Mouse (Mus musculus) lung, embryonic 16.5 days (tissue): ENCODE measurements at regions not wholly inside any gene's neighbourhood (a gene's known extent, or its start where the extent isn't known, plus 50 kb on each side); places are given as distances from the start of the nearest gene placed in this dataset.

Experiments used
- ATAC-seq: fragments of 200-750 bp; cut with Nextera tagmentation; 2 replicates; pipeline ENCODE4 v1.8.0; 2017; ENCODE audit warnings: low read depth, mild to moderate bottlenecking, moderate library complexity
- H3K27ac ChIP-seq: fragments of 300-500 bp; sonication (generic); 2 replicates; pipeline ENCODE4 v1.5.1; 2014; ENCODE audit warnings: mild to moderate bottlenecking, control low read depth, low read length
- H3K27me3 ChIP-seq: fragments of 300-500 bp; sonication (generic); 2 replicates; pipeline ENCODE4 v1.6.1; 2014; ENCODE audit warnings: low read depth, low read length, mixed read lengths; ENCODE audit not compliant: control insufficient read depth, insufficient read depth
- H3K36me3 ChIP-seq: fragments of 300-500 bp; sonication (generic); 2 replicates; pipeline ENCODE4 v1.6.1; 2014; ENCODE audit warnings: low read length; ENCODE audit not compliant: control insufficient read depth, insufficient read depth
- H3K4me1 ChIP-seq: fragments of 300-500 bp; sonication (generic); replicated peaks from 2 replicates; pipeline ENCODE4 v1.6.1; 2014; ENCODE audit warnings: low read length, mixed read lengths; ENCODE audit not compliant: control insufficient read depth, insufficient read depth
- H3K4me2 ChIP-seq: fragments of 300-500 bp; sonication (generic); 2 replicates; pipeline ENCODE4 v1.6.1; 2014; ENCODE audit warnings: low read depth, low read length, control low read depth
- H3K4me3 ChIP-seq: fragments of 300-500 bp; sonication (generic); 2 replicates; pipeline ENCODE4 v1.5.1; 2014; ENCODE audit warnings: mild to moderate bottlenecking, low read length, control low read depth
- H3K9ac ChIP-seq: fragments of 300-500 bp; sonication (generic); 2 replicates; pipeline ENCODE4 v1.6.1; 2014; ENCODE audit warnings: low read length, control low read depth
- H3K9me3 ChIP-seq: fragments of 300-500 bp; sonication (generic); 2 replicates; pipeline ENCODE4 v1.6.1; 2016; ENCODE audit warnings: low read length; ENCODE audit not compliant: control insufficient read depth
- WGBS: fragments of 180-500 bp; shearing (Covaris S2); extraction: QIAGEN DNeasy Blood & Tissue Kit; methylation state at CpG from one replicate; pipeline ENCODE4 v1.1.7; 2014; 5-methylcytosine and 5-hydroxymethylcytosine counted together

DNA sequence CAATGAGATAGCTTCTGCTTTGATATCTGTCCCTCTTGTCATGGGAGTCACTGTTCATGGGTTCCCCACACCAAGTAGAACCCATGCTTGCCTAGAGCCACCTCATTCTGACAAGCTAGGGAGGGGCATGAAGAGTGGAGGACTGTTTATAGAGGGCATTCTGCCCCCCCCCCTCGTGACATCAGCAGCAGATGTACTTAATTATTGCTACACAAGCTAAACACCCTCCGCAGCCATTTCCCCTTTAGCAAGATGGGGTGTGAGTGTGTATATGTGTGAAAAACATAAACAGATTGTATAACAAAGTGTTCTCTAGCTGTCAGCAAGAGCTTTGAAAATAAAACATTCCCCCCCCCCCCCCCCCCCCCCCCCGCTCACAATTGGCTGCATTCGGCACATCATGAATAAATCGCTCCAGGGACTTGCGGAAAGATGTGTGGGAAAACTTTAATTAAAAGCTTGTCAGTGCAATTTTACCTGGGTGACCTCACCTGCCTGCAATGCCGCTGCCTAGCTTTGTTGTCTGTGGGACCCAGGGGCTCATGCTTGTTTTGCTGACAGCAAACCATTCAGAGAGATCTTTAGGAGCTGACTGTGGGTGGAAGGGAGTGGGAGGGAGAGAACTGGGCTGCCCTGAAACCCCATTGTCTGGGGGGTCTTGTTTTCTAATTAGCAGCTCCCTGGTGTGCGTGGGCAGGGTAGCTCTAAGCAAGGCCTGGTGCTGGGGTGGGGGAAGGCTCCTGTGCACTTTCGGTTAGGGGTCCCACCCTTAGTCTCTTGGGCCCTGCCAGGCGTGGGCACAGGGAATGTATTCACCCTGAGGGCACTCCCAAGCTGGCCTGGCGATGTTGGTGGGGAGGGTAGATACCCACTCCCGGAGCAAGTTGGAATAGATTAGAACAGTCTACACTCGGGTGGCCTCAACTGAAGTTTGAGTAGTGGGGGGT, 63.4 kb downstream of the Irx2 start:
- 63% methylated on average over 12 of the region's 13 CpGs for WGBS
- Histone ChIP-seq H3K4me3 (no peak overlapping the region), H3K4me2 (no peak overlapping the region), H3K27me3 (no peaks in the 10 kb centered on the region), H3K27ac (no peak overlapping the region), H3K36me3 (no peaks in the 10 kb centered on the region), H3K4me1 (no peaks in the 10 kb centered on the region), H3K9me3 (no peaks in the 10 kb centered on the region), H3K9ac (no peak overlapping the region)
- ATAC-seq: no peak

DNA sequence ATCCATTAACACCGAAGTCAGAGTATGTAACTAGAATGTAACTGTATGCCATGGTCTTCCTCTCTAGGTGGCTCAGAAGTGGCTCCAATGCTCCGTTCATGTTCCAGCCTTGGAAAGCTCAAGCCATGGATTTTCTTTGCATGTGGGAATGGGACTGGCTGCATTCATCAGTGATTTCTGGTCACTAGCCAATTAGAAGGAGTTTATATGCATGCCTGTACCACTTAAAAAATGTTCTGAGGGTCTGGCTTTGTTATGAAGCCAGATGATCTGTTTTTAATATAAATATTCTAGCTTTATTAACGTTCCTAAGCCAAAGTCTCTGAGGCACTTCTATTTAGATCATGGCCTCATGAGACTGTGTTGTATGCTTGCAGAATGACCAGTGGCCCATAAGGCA, 78.8 kb downstream of the Irx2 start:
- no peak for ATAC-seq
- H3K4me3 ChIP-seq: no peak overlapping the region
- no peaks in the 10 kb centered on the region for H3K9me3 ChIP-seq
- H3K4me1 ChIP-seq: no peaks in the 10 kb centered on the region
- H3K36me3 ChIP-seq: no peaks in the 10 kb centered on the region
- no peak overlapping the region for H3K4me2 ChIP-seq
- H3K9ac ChIP-seq: no peak overlapping the region
- no peak overlapping the region for H3K27ac ChIP-seq
- no peaks in the 10 kb centered on the region for H3K27me3 ChIP-seq
- WGBS: 65% methylated on average over 3 of the region's 3 CpGs

DNA sequence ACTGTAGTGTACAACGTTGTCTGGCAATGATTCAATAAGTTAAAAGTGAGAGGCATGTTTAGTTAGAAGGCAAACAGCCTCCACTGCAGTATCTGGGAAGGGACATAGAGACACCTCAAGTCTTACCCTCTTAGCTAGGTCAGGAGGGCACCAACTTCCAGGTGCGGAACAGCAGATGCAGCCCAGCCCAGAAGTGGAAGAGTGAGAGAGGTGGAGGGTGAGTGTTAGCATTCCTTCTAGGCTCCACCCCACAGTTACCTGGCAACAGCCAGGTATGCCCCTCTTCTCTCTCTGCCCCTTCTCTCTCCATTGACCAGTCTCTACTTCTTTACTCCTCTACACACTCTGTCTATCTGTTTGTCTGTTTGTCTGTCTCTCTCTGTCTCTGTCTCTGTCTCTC, 80.1 kb downstream of the Irx2 start:
- Histone ChIP-seq H3K27ac (peak overlapping the region; percentile 30; the same call in 1 of the 2 replicates), H3K4me2 (0 out of 2 replicates have a peak overlapping the region, but pooled peaks have one; percentile 16), H3K9ac (no peak overlapping the region), H3K4me1 (no peaks in the 10 kb centered on the region), H3K9me3 (no peaks in the 10 kb centered on the region), H3K36me3 (no peaks in the 10 kb centered on the region), H3K27me3 (no peaks in the 10 kb centered on the region), H3K4me3 (no peak overlapping the region)
- whole genome bisulfite sequencing: 44% methylated on average over 2 of the region's 2 CpGs
- peak; percentile 88 for ATAC-seq

DNA sequence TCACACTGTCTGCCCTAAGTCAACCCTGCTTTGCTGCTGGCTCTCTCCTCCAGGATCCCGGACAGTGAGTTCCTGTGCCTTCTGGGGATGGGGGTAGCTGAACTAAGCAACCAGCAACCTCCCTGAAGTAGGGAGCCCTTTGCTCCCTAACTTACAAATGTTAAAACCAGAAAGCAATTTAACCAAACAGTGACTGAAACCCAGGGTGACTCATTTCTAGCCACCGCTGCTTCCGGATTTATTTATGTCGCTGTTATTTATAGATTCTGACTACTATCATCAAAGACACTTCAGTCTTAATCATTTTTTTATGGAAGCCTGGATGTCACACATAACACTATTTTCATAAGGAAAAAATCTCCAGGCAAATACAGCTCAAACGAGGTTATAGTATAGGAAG, 81.4 kb downstream of the Irx2 start:
- 44% methylated on average over 5 of the region's 5 CpGs for WGBS
- Histone ChIP-seq H3K4me1 (no peaks in the 10 kb centered on the region), H3K9ac (no peak overlapping the region), H3K27me3 (no peaks in the 10 kb centered on the region), H3K36me3 (no peaks in the 10 kb centered on the region), H3K27ac (no peak overlapping the region), H3K9me3 (no peaks in the 10 kb centered on the region), H3K4me2 (no peak overlapping the region), H3K4me3 (no peak overlapping the region)
- ATAC-seq: no peak

DNA sequence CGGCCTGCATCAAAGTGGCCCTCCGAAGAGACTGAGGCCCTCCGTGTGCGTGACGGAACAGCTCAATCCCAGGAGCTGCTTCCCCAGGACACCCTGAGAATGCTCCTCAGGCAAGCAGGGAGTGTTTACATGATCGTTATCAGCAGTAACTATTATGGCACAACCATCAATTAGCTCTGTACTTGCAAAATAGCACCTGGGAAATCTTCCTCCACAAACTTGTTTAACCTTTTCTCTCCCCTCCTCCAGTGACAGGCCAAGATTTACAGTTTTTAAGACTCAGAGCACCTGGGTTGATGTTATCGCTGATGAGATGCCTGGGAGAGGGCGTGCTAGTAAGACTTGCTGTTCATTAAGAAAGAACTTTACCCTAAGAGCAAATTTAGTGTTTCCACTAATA, 82.5 kb downstream of the Irx2 start:
- Histone ChIP-seq H3K9ac (no peak overlapping the region), H3K9me3 (no peaks in the 10 kb centered on the region), H3K4me3 (no peak overlapping the region), H3K27ac (no peak overlapping the region), H3K36me3 (no peaks in the 10 kb centered on the region), H3K4me1 (no peaks in the 10 kb centered on the region), H3K4me2 (no peak overlapping the region), H3K27me3 (no peaks in the 10 kb centered on the region)
- WGBS: 37% methylated on average over 8 of the region's 8 CpGs
- no peak for ATAC-seq

DNA sequence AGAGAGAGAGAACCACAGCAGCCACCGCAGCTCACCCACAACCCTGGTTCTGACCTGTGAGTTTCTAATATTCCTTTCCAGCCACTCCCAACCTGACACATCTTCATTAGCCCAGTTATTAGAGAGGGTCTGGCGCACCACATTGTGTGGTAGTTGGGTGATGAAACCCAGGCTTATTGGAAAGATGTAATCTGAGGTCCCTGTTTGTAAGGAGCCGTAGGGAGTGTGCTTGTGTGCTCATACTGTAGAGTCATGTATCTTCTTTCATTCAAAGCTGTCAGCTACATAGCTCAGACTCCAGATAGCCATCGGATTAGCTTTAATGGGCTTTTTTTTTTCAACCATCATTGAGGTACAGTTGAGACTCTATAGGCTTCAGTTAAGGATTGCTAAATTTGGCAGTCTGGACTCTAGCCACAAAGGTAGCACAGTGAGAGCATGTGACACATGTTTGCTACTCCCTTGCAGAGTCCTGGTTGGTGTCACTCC, 83.3 kb downstream of the Irx2 start:
- Histone ChIP-seq H3K27ac (no peak overlapping the region), H3K4me2 (no peak overlapping the region), H3K4me3 (no peak overlapping the region), H3K9ac (no peak overlapping the region), H3K36me3 (no peaks in the 10 kb centered on the region), H3K27me3 (no peaks in the 10 kb centered on the region), H3K9me3 (no peaks in the 10 kb centered on the region), H3K4me1 (no peaks in the 10 kb centered on the region)
- ATAC-seq: no peak
- 71% methylated on average over 4 of the region's 4 CpGs for WGBS

DNA sequence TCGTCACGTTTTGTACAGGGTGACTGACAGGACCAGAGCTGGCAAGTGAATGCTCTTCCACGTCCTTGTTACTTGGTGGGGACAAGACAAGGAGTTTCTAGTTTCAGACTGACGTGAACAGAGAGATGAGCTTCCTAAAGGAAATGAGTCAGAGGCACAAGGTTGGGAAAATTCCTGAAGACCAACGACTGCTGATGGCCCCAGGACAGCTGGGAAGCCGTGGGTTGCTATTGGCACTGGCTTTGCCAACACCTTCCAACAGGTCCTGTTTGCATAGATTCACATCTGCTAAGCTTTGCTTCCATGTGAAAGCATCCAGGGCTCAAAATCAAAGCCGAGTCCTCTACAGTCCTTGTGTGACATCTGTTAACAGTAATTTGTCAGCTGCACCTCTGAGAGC, 86.2 kb downstream of the Irx2 start:
- ATAC-seq: no peak
- Histone ChIP-seq H3K27me3 (no peaks in the 10 kb centered on the region), H3K36me3 (no peaks in the 10 kb centered on the region), H3K4me1 (no peaks in the 10 kb centered on the region), H3K9ac (no peak overlapping the region), H3K9me3 (no peaks in the 10 kb centered on the region), H3K27ac (no peak overlapping the region), H3K4me3 (no peak overlapping the region), H3K4me2 (no peak overlapping the region)
- WGBS: 53% methylated on average over 7 of the region's 7 CpGs

DNA sequence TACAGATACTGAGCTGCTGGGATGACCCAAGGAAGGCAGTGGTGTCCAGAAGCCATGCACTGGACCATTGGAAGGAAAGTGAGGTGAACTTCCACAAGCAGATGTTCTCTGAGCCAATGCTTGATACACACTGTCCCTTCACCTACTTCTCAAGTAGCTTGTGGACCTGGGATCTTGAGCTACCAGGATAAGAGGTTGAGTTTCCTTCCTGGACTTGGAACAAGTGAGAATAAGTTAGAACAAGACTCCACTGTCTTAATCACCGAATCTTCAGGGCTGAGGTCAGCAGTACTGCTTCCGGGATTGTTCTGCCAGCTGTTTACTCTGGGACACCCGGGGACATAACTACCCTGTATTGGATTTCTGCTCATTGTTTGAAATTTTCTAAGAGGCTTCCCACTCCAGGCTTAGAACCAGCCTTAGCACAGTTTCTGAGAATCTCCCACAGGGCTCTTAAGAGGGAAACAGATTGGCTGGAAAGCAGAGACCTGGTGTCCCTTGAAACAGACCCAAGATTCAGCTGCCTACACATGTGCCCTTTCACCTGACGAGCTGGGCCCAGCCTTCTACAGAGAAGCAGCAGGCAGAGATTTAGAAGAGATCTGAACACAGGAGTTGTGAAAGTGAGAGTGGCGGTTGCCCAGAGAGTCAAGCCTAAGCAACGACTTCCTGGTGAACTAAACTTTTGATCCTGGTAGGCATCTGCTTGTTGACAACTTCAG, 87.5 kb downstream of the Irx2 start:
- H3K9ac ChIP-seq: no peak overlapping the region
- no peaks in the 10 kb centered on the region for H3K27me3 ChIP-seq
- no peak overlapping the region for H3K27ac ChIP-seq
- no peak overlapping the region for H3K4me3 ChIP-seq
- no peak overlapping the region for H3K4me2 ChIP-seq
- WGBS: 37% methylated on average over 6 of the region's 6 CpGs
- no peaks in the 10 kb centered on the region for H3K36me3 ChIP-seq
- no peaks in the 10 kb centered on the region for H3K4me1 ChIP-seq
- H3K9me3 ChIP-seq: no peaks in the 10 kb centered on the region
- no peak for ATAC-seq

DNA sequence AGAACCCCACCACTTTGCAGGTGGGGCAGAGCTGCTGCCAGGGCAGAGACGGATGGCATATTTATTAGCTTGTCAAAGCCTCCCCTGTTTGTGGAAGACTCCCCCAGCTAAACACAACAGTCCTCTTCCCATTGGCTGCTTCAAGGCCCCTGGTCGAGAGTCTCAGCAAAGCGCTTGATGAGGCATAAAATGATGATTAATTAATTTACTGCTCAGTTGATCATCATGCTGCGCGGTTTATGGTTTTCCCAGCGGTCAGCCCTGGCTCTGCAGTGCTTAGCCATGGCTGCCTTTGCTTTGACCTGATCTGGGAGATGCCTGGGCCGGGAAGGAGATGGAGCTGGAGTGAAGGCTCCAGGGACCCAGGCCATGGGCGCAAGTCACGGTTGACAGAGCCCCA, 98.5 kb downstream of the Irx2 start:
- no peak overlapping the region for H3K4me2 ChIP-seq
- H3K36me3 ChIP-seq: no peaks in the 10 kb centered on the region
- no peak overlapping the region for H3K9ac ChIP-seq
- no peak overlapping the region for H3K4me3 ChIP-seq
- no peak for ATAC-seq
- H3K27me3 ChIP-seq: no peaks in the 10 kb centered on the region
- H3K4me1 ChIP-seq: no peaks in the 10 kb centered on the region
- 68% methylated on average over 9 of the region's 9 CpGs for WGBS
- no peak overlapping the region for H3K27ac ChIP-seq
- H3K9me3 ChIP-seq: no peaks in the 10 kb centered on the region
